Mouse (Mus musculus) bone marrow, adult 2 months (tissue): ENCODE results near the gene Gins2. TPM values are rescaled to one million over a fixed set of nuclear protein-coding genes. Genes with fewer than 3 reads are reported as not detected.

Source experiments
- H3K27ac ChIP-seq: fragments of 200-500 bp; 2 replicates; pipeline ENCODE4 v1.5.1; 2012; ENCODE audit warnings: low read depth, mild to moderate bottlenecking, control low read depth, inconsistent platforms, low read length; ENCODE audit not compliant: control insufficient read depth, poor library complexity, insufficient read depth
- H3K4me1 ChIP-seq: fragments of 200-500 bp; 2 replicates; pipeline ENCODE4 v1.6.1; 2011; ENCODE audit warnings: low read length; ENCODE audit not compliant: control insufficient read depth, insufficient read depth
- H3K4me3 ChIP-seq: fragments of 200-500 bp; replicated peaks from 2 replicates; pipeline ENCODE3; 2011; ENCODE audit warnings: mild to moderate bottlenecking, low read depth, low read length, control low read depth; ENCODE audit not compliant: control insufficient read depth
- CTCF ChIP-seq: fragments of 200-500 bp; IDR thresholded peaks from 2 replicates; pipeline ENCODE4 v1.5.1; 2011; ENCODE audit warnings: low read length, control low read depth; ENCODE audit not compliant: control insufficient read depth, insufficient read depth
- POLR2A ChIP-seq: fragments of 200-500 bp; IDR thresholded peaks from 2 replicates; pipeline ENCODE4 v1.6.1; 2011; ENCODE audit warnings: low read depth, mild to moderate bottlenecking, control low read depth, low read length, borderline replicate concordance; ENCODE audit not compliant: control insufficient read depth
- WGBS: fragments of 180-500 bp; shearing (Covaris S2); methylation state at CpG from one replicate; pipeline ENCODE4 v1.1.7; 2018; 5-methylcytosine and 5-hydroxymethylcytosine counted together
- polyA plus RNA-seq: library from polyadenylated mRNA; stranded (reverse); fragments of >200 nt; gene quantifications from 2 replicates; pipeline ENCODE4 v1.2.4, GENCODE M21; 2011; ENCODE audit warnings: low replicate concordance; ENCODE audit not compliant: missing spikeins, insufficient read depth, insufficient read length

Gene Gins2
- polyA plus RNA-seq, 1 experiment, result 20.0 TPM

DNA sequence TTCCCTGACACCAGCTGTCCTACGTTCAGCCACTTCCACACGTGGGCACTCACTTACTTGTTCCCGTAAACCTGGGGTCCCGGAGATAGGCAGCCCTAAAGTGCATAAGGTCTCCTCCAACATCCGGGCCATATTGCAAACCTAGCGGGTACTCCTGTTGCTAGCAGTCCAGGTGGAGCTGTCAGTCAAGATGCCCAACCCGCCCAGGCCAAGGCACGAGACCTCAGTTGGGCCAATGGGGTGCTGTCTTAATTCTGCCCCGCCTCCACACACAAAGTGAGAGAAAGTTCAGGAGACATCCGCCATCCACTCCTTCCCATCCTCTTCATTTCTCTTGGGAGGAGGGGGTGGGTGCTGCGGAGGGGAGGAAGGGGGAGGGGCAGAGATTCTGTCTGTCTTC lies 37.4 kb upstream of the Gins2 start:
- Histone ChIP-seq H3K27ac (no peak overlapping the region), H3K4me3 (no peak overlapping the region), H3K4me1 (peaks cover 1% of the 10 kb centered on the region; the same call in 1 of the 2 replicates)
- 82% methylated on average over 11 of the region's 11 CpGs for WGBS
- TF ChIP-seq POLR2A (no peak), CTCF (no peak)

- no peak overlapping the region for H3K4me3 ChIP-seq
- 38% methylated on average over 2 of the region's 2 CpGs for WGBS
- H3K27ac ChIP-seq, result no peak overlapping the region
- TF ChIP-seq CTCF (no peak), POLR2A (no peak)
- H3K4me1 ChIP-seq, result peaks cover 1% of the 10 kb centered on the region
Measured at GRCm38 (mm10) chr8:120623608-120624007, 34.5 kb upstream of the Gins2 start.

- Histone ChIP-seq H3K4me3 (no peak overlapping the region), H3K27ac (no peak overlapping the region), H3K4me1 (peaks cover 1% of the 10 kb centered on the region)
- TF ChIP-seq POLR2A (no peak), CTCF (no peak)
- WGBS, result 85% methylated on average over 14 of the region's 14 CpGs
Measured at GRCm38 (mm10) chr8:120622161-120622560, 33.1 kb upstream of the Gins2 start.

- TF ChIP-seq CTCF, result no peak
- TF ChIP-seq POLR2A, result no peak
- Histone ChIP-seq H3K4me3 (no peak overlapping the region), H3K27ac (no peak overlapping the region), H3K4me1 (peaks cover 1% of the 10 kb centered on the region)
- WGBS, result 81% methylated on average over 7 of the region's 7 CpGs
Measured at GRCm38 (mm10) chr8:120620441-120620840, 31.3 kb upstream of the Gins2 start.

- Histone ChIP-seq H3K4me1 (no peaks in the 10 kb centered on the region; the same call in none of the 2 replicates), H3K27ac (no peak overlapping the region), H3K4me3 (no peak overlapping the region)
- no peak for TF ChIP-seq CTCF
- TF ChIP-seq POLR2A, result no peak
- WGBS, result 53% methylated on average over 11 of the region's 11 CpGs
Measured at GRCm38 (mm10) chr8:120619235-120620180, 30.4 kb upstream of the Gins2 start.

DNA sequence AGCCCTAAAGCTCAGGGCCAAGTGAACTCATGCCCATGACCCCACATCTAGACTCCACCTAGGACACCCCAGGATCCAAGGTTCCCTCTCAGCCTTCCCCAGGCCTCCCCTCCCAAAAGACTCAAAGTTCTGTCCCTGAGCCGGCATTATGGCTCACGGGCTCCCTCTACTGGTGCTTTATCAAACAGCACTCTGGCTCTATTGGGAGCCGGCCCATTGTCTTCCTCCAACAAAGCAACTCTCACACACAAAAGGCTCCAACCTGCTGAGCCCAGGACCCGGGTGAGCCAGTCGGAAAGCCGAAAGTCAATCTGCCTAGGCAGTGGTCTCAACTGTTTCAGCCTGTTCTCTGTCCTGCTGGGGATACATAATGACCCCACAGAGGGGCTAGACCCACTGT lies 29.0 kb upstream of the Gins2 start:
- no peak overlapping the region for H3K4me3 ChIP-seq
- no peak for TF ChIP-seq POLR2A
- peak; percentile 78 for TF ChIP-seq CTCF
- H3K27ac ChIP-seq, result no peak overlapping the region
- no peaks in the 10 kb centered on the region; the same call in none of the 2 replicates for H3K4me1 ChIP-seq
- under 1% methylated on average over 6 of the region's 6 CpGs for WGBS

DNA sequence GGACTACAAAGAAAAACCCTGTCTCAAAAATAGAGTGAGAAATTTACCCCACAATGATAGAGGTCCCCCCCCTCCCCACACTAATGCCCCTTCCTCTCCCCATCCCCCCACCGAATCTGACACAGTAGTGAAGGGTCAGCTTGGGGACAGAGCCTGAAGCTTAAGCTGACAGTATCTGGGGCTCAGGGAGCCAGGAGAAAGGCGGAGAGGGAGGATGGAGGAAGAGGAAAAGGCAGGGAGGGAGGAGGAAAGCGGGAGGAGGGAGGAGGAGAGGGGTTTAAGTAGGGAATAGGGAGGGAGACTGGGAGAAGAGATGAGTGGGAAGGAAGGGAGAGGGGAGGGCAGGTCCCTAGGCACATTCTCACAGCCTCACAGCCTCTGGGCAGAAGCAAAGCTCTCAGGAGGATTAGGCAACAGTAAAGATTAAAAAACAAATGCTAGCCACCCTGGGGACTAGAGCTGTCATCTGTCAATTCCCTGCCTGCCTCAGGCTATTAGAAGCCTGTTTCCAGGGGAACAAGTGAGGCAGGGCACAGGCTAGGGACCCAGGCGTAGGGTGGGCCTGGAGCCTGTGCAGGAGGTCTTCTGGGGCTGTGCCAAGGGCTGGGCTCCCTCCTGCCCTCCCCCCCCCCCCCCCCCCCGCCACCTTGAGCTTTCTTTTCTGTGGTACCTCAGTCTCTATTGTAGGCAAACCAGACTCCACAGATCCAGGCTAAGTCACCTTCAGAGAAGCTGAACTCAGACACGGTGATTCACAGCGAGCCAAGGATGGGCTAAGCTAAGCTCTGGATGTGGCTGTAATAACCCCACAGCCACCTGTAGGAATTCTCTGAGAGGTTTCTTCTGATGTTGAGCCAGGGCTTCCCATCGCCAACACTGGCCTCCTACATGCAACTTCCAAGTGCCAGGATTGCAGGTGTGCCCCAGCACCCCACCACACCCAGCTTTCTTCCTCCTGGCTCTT lies 27.8 kb upstream of the Gins2 start:
- no peak overlapping the region for H3K27ac ChIP-seq
- TF ChIP-seq CTCF, result no peak
- TF ChIP-seq POLR2A, result no peak
- 75% methylated on average over 8 of the region's 8 CpGs for WGBS
- no peaks in the 10 kb centered on the region; the same call in none of the 2 replicates for H3K4me1 ChIP-seq
- H3K4me3 ChIP-seq, result no peak overlapping the region

- no peak for TF ChIP-seq CTCF
- TF ChIP-seq POLR2A, result no peak
- WGBS, result 74% methylated on average over 3 of the region's 3 CpGs
- H3K4me1 ChIP-seq, result no peaks in the 10 kb centered on the region; the same call in 1 of the 2 replicates
- no peak overlapping the region for H3K4me3 ChIP-seq
- no peak overlapping the region for H3K27ac ChIP-seq
Measured at GRCm38 (mm10) chr8:120614491-120614890, 25.4 kb upstream of the Gins2 start.
